Mouse (Mus musculus): Measurements from ENCODE around the gene Kctd2. TPM values are rescaled to one million over a fixed set of nuclear protein-coding genes. Genes with fewer than 3 reads are reported as not detected.

Gene Kctd2
- total RNA-seq, 1 experiment = 14.0 TPM

DNA sequence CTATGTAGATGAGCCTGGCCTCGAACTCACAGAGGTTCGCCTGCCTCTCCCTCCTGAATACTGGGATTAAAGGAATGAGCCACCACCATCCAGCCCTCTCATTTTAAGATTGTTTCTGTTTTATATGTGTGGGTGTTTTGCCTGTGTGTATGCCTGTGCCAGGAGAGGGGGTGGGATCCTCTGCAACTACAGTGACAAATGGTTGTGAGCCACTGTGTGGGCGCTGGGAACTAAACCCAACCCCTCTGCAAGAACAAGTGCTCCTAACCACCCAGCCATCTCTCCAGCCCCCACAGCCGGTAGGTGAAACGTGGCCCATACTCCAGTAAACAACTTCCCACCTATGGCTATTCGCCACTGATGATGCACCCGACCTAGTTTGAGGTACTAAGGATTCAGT, 28.6 kb upstream of the Kctd2 start:
- TF ChIP-seq ZC3H11A (IDR thresholded peaks at IDR 0.05; ENCODE audit: borderline replicate concordance, low read depth, low read length) (no peak), HCFC1 (IDR thresholded peaks at IDR 0.05; ENCODE audit: borderline replicate concordance, insufficient read depth, low read length) (no peak), MAFK (IDR thresholded peaks at IDR 0.05; ENCODE audit: insufficient read depth, low read depth, low read length) (no peak), ZNF384 (IDR thresholded peaks at IDR 0.05; ENCODE audit: low read depth, low read length) (no peak), CHD2 (IDR thresholded peaks at IDR 0.05; ENCODE audit: low read depth, low read length) (no peak)
- no peaks in the 10 kb centered on the region for H3K9me3 ChIP-seq (ENCODE audit: control insufficient read depth, insufficient read depth, low read depth, low read length)
- no peaks in the 10 kb centered on the region for H3K4me1 ChIP-seq (ENCODE audit: control insufficient read depth in 2 of 2, insufficient read depth in 2 of 2, low read length in 2 of 2, poor library complexity in 1 of 2)
- H3K27ac ChIP-seq (ENCODE audit: insufficient read depth, low read depth, low read length, poor library complexity, severe bottlenecking) = no peak overlapping the region
- no peak overlapping the region for H3K4me3 ChIP-seq (ENCODE audit: insufficient read depth in 1 of 2, low read depth in 1 of 2, low read length in 2 of 2, poor library complexity in 1 of 2, severe bottlenecking in 1 of 2)
- peaks cover 6% of the 10 kb centered on the region; the same call in 1 of the 2 replicates for H3K36me3 ChIP-seq (ENCODE audit: control insufficient read depth, insufficient read depth, low read length, poor library complexity, severe bottlenecking)
- H3K9ac ChIP-seq (ENCODE audit: insufficient read depth, low read depth, low read length, poor library complexity, severe bottlenecking) = no peak overlapping the region
- DNase-seq (ENCODE audit: low read depth, low spot score) = no peak
- in situ Hi-C loops (cut with MboI; ENCODE audit: low sequenced_read_pairs in 2 of 2, unreplicated experiment in 2 of 2) = no loop called here

DNA sequence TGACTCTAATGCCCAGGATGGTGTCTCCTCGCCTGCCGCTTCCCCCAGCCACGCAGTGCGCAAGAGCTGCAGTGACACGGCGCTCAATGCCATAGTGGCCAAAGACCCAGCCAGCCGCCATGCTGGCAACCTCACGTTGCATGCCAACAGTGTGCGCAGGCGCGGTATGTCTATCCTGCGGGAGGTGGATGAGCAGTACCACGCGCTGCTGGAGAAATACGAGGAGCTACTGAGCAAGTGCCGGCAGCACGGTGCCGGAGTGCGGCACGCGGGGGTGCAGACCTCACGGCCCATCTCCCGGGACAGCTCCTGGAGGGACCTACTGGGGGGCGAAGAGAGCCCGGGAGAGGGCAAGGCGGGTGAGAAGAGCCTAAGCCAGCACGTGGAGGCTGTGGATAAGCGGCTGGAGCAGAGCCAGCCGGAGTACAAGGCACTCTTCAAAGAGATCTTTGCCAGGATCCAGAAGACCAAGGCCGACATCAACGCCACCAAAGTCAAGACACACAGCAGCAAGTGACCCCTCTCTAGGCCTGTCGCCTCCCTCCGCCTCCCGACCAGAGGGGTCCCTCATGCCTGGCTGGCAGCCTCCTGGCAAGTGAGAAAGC, 26.1 kb upstream of the Kctd2 start:
- Histone ChIP-seq H3K9me3 (ENCODE audit: control insufficient read depth, insufficient read depth, low read depth, low read length) (no peaks in the 10 kb centered on the region), H3K27ac (ENCODE audit: insufficient read depth, low read depth, low read length, poor library complexity, severe bottlenecking) (no peak overlapping the region), H3K36me3 (ENCODE audit: control insufficient read depth, insufficient read depth, low read length, poor library complexity, severe bottlenecking) (peaks cover 6% of the 10 kb centered on the region; the same call in 1 of the 2 replicates), H3K4me1 (ENCODE audit: control insufficient read depth in 2 of 2, insufficient read depth in 2 of 2, low read length in 2 of 2, poor library complexity in 1 of 2) (peaks cover 0 to 2% of the 10 kb centered on the region in 2 experiments; a peak in 1 of 4 replicates), H3K4me3 (ENCODE audit: insufficient read depth in 1 of 2, low read depth in 1 of 2, low read length in 2 of 2, poor library complexity in 1 of 2, severe bottlenecking in 1 of 2) (peak overlapping the region; percentile 55 to 62), H3K9ac (ENCODE audit: insufficient read depth, low read depth, low read length, poor library complexity, severe bottlenecking) (peak overlapping the region; percentile 53; the same call in 1 of the 2 replicates)
- peak; percentile 58 for DNase-seq (ENCODE audit: low read depth, low spot score)
- in situ Hi-C loops (cut with MboI; ENCODE audit: low sequenced_read_pairs in 2 of 2, unreplicated experiment in 2 of 2) = no loop called here
- no peak for TF ChIP-seq ZC3H11A (IDR thresholded peaks at IDR 0.05; ENCODE audit: borderline replicate concordance, low read depth, low read length)
- no peak for TF ChIP-seq HCFC1 (IDR thresholded peaks at IDR 0.05; ENCODE audit: borderline replicate concordance, insufficient read depth, low read length)
- TF ChIP-seq ZNF384 (IDR thresholded peaks at IDR 0.05; ENCODE audit: low read depth, low read length) = no peak
- no peak for TF ChIP-seq CHD2 (IDR thresholded peaks at IDR 0.05; ENCODE audit: low read depth, low read length)
- TF ChIP-seq MAFK (IDR thresholded peaks at IDR 0.05; ENCODE audit: insufficient read depth, low read depth, low read length) = no peak

DNA sequence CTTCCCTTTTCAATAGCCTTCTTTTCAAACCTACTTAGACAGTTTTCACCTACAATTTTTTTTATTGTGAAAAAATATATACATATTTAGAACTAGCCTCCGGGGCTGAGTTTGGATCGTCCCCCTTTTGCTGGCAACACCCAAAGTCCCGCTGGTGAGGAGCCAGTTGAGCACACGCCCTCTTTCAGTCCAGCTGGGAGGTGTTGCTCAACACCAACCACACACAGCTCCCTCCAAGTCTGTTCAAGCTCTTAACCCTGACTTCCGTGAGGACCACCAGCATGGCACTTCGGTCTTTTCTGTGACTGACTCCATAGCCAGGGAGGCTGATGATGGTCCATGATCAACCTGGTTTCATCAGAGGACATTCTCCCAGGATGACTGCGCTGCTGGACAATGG, 21.8 kb upstream of the Kctd2 start:
- Histone ChIP-seq H3K27ac (ENCODE audit: insufficient read depth, low read depth, low read length, poor library complexity, severe bottlenecking) (no peak overlapping the region), H3K4me1 (ENCODE audit: control insufficient read depth in 2 of 2, insufficient read depth in 2 of 2, low read length in 2 of 2, poor library complexity in 1 of 2) (peaks cover 2 to 5% of the 10 kb centered on the region in 2 experiments; a peak in 2 of 4 replicates), H3K36me3 (ENCODE audit: control insufficient read depth, insufficient read depth, low read length, poor library complexity, severe bottlenecking) (peaks cover 4% of the 10 kb centered on the region; the same call in 1 of the 2 replicates), H3K9ac (ENCODE audit: insufficient read depth, low read depth, low read length, poor library complexity, severe bottlenecking) (no peak overlapping the region), H3K4me3 (ENCODE audit: insufficient read depth in 1 of 2, low read depth in 1 of 2, low read length in 2 of 2, poor library complexity in 1 of 2, severe bottlenecking in 1 of 2) (no peak overlapping the region), H3K9me3 (ENCODE audit: control insufficient read depth, insufficient read depth, low read depth, low read length) (no peaks in the 10 kb centered on the region)
- TF ChIP-seq CHD2 (IDR thresholded peaks at IDR 0.05; ENCODE audit: low read depth, low read length) (no peak), HCFC1 (IDR thresholded peaks at IDR 0.05; ENCODE audit: borderline replicate concordance, insufficient read depth, low read length) (no peak), ZC3H11A (IDR thresholded peaks at IDR 0.05; ENCODE audit: borderline replicate concordance, low read depth, low read length) (no peak), ZNF384 (IDR thresholded peaks at IDR 0.05; ENCODE audit: low read depth, low read length) (no peak), MAFK (IDR thresholded peaks at IDR 0.05; ENCODE audit: insufficient read depth, low read depth, low read length) (no peak)
- in situ Hi-C loops (cut with MboI; ENCODE audit: low sequenced_read_pairs in 2 of 2, unreplicated experiment in 2 of 2) = no loop called here
- DNase-seq (ENCODE audit: low read depth, low spot score) = no peak

GRCm38 (mm10) chr11:115400126-115400525, 19.8 kb upstream of the Kctd2 start:
- in situ Hi-C loops (cut with MboI; ENCODE audit: low sequenced_read_pairs in 2 of 2, unreplicated experiment in 2 of 2) = no loop called here
- no peak overlapping the region for H3K27ac ChIP-seq (ENCODE audit: insufficient read depth, low read depth, low read length, poor library complexity, severe bottlenecking)

More at GRCm38 (mm10) chr11:115400126-115400525, 19.8 kb upstream of the Kctd2 start:
- TF ChIP-seq HCFC1 (IDR thresholded peaks at IDR 0.05; ENCODE audit: borderline replicate concordance, insufficient read depth, low read length) (no peak), ZNF384 (IDR thresholded peaks at IDR 0.05; ENCODE audit: low read depth, low read length) (no peak)
- no peak overlapping the region for H3K9ac ChIP-seq (ENCODE audit: insufficient read depth, low read depth, low read length, poor library complexity, severe bottlenecking)
- H3K4me3 ChIP-seq (ENCODE audit: insufficient read depth in 1 of 2, low read depth in 1 of 2, low read length in 2 of 2, poor library complexity in 1 of 2, severe bottlenecking in 1 of 2) = no peak overlapping the region
- H3K9me3 ChIP-seq (ENCODE audit: control insufficient read depth, insufficient read depth, low read depth, low read length) = no peaks in the 10 kb centered on the region
- H3K4me1 ChIP-seq (ENCODE audit: control insufficient read depth in 2 of 2, insufficient read depth in 2 of 2, low read length in 2 of 2, poor library complexity in 1 of 2) = peaks cover 6 to 7% of the 10 kb centered on the region in 2 experiments; a peak in 3 of 4 replicates
- H3K36me3 ChIP-seq (ENCODE audit: control insufficient read depth, insufficient read depth, low read length, poor library complexity, severe bottlenecking) = no peaks in the 10 kb centered on the region; the same call in 1 of the 2 replicates
- DNase-seq (ENCODE audit: low read depth, low spot score) = no peak

All from ES-E14 (cell line).